Mouse (Mus musculus): ENCODE data around the gene Sema4c. TPM values are rescaled to one million over a fixed set of nuclear protein-coding genes. Genes with fewer than 3 reads are reported as not detected.

Gene Sema4c
- total and polyA plus RNA-seq, 3 experiments, result 0.70 to 3.4 (median 1.5) TPM

DNA sequence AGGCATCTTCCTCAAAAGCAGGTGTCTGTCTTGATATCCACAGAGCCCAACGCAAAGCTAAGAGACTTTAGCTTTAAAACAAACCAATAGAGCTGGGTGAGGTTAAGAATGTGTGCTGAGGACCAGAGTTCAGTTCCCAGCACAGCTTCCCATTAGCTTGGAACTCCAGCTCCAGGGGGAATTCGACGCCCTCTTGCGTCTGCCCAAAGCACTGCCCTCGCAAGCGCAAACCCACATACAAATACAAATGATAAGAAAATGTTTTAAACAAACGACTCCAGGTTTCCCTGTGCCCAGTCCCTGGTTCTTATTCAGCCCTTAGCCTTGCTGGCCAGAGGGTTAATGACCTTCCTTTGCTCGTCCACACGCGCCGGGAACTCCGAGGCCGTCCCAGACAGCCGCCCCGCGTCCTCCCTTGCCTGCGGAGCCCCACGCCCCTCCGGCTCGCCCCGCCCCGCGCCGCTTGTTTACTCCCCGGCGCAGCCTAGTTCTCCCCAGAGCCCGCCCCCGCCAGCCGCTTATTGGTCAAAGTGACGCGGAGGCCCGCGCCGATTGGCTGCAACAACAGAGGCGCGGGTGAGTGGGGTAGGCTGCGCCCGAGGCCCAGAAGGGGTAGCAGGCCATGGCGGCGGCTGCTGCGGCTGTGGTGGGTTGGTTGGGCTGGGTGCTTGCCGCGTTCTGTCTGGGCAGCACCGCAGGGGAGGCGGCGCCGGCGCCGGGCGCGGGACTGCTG lies 46.7 kb downstream of the Sema4c start, which contains the start of gene Cnnm3:
TSS of gene Cnnm3 (plus strand) at position 579 of the 733 bp plus-strand sequence.
- dilution Hi-C loops (cut with MboI; ENCODE audit: extremely low pct_ligation_motif_present, extremely low pct_unique_long_range_greater_than_20kb, low sequenced_read_pairs) (no loop called here), in situ Hi-C loops (cut with MboI; ENCODE audit: low pct_ligation_motif_present, low pct_unique_long_range_greater_than_20kb, low sequenced_read_pairs) (no loop called here)
- Histone ChIP-seq H3K4me2 (ENCODE audit: insufficient read depth, low read depth, poor library complexity, severe bottlenecking) (peak within 1 kb of the TSS; percentile 89), H3K27ac (ENCODE audit: insufficient read depth, low read depth) (peak within 1 kb of the TSS; percentile 19; the same call in 1 of the 2 replicates), H3K27me3 (replicated peaks) (no peaks in the 10 kb centered on the region), H3K4me3 (replicated peaks in 1 of 3; ENCODE audit: low read depth in 2 of 3, low read length in 2 of 3, poor library complexity in 1 of 3) (peak within 1 kb of the TSS; percentile 80 to 99 (median 94)), H3K36me3 (replicated peaks in 1 of 2; ENCODE audit: control insufficient read depth in 1 of 2, insufficient read depth in 1 of 2, low read length in 1 of 2) (peaks cover 4 to 30% of the 10 kb centered on the region in 2 experiments), H3K4me1 (ENCODE audit: control insufficient read depth in 1 of 2, insufficient read depth in 2 of 2) (peaks cover 12 to 41% of the 10 kb centered on the region in 2 experiments), H3K9ac (ENCODE audit: insufficient read depth, low read depth) (peak within 1 kb of the TSS; percentile 85), H3K9me3 (replicated peaks; ENCODE audit: low read length) (no peaks in the 10 kb centered on the region), H3K79me2 (replicated peaks; ENCODE audit: control insufficient read depth, extremely low read depth, insufficient read depth, poor library complexity, severe bottlenecking) (no peaks in the 10 kb centered on the region)
- TF ChIP-seq HCFC1 (IDR thresholded peaks at IDR 0.05; ENCODE audit: low read depth, low read length) (peak; percentile 80), IRF4 (IDR thresholded peaks at IDR 0.05; ENCODE audit: low read depth, low read length) (peak; percentile 13; the same call in 1 of the 2 replicates), NELFE (IDR thresholded peaks at IDR 0.05; ENCODE audit: low read depth, low read length) (peak; percentile 49; the same call in 1 of the 2 replicates), GABPA (IDR thresholded peaks at IDR 0.05; ENCODE audit: insufficient replicate concordance, low read depth, low read length) (no peak), MEF2A (IDR thresholded peaks at IDR 0.05; ENCODE audit: borderline replicate concordance, low read depth, low read length) (no peak), TCF12 (IDR thresholded peaks at IDR 0.05; ENCODE audit: low read depth, low read length) (peak; percentile 72), USF1 (IDR thresholded peaks at IDR 0.05; ENCODE audit: low read depth, low read length) (no peak), EP300 (IDR thresholded peaks at IDR 0.05; ENCODE audit: low read length) (no peak), CTCF (conservative IDR thresholded peaks at IDR 0.05 in 1 of 2, IDR thresholded peaks at IDR 0.05 in 1 of 2; ENCODE audit: low read depth in 2 of 2, low read length in 2 of 2) (peak in 1 of 2 experiments; percentile 55; a peak in 2 of 4 replicates), UBTF (IDR thresholded peaks at IDR 0.05; ENCODE audit: low read depth, low read length) (no peak), POLR2A (IDR thresholded peaks at IDR 0.05; ENCODE audit: low read depth, low read length) (peak; percentile 77), JUN (IDR thresholded peaks at IDR 0.05; ENCODE audit: insufficient read depth, low read depth, low read length) (no peak), ZMIZ1 (IDR thresholded peaks at IDR 0.05; ENCODE audit: low read depth, low read length) (0 out of 2 replicates have a peak, but pooled peaks have one; percentile 29), SMC3 (IDR thresholded peaks at IDR 0.05; ENCODE audit: low read depth, low read length) (no peak), MXI1 (IDR thresholded peaks at IDR 0.05; ENCODE audit: low read depth, low read length) (peak; percentile 77), USF2 (conservative IDR thresholded peaks at IDR 0.05; ENCODE audit: low read depth, low read length) (no peak), POLR2AphosphoS2 (IDR thresholded peaks at IDR 0.05; ENCODE audit: low read depth, low read length) (no peak), KAT2A (IDR thresholded peaks at IDR 0.05; ENCODE audit: insufficient replicate concordance, low read length) (peak; percentile 50; the same call in 1 of the 2 replicates), PAX5 (IDR thresholded peaks at IDR 0.05; ENCODE audit: low read length) (no peak), ZKSCAN1 (IDR thresholded peaks at IDR 0.05; ENCODE audit: borderline replicate concordance, low read depth, low read length) (no peak), ETS1 (conservative IDR thresholded peaks at IDR 0.05; ENCODE audit: low read depth, low read length) (no peak), SIN3A (IDR thresholded peaks at IDR 0.05; ENCODE audit: low read length) (peak; percentile 87), RAD21 (IDR thresholded peaks at IDR 0.05; ENCODE audit: low read depth, low read length) (no peak), E2F4 (IDR thresholded peaks at IDR 0.05; ENCODE audit: insufficient replicate concordance, low read depth, low read length) (no peak), ZNF384 (IDR thresholded peaks at IDR 0.05; ENCODE audit: low read depth, low read length) (no peak), CHD2 (IDR thresholded peaks at IDR 0.05; ENCODE audit: low read length) (peak; percentile 91), MAX (IDR thresholded peaks at IDR 0.05; ENCODE audit: low read length) (no peak), ELF1 (IDR thresholded peaks at IDR 0.05; ENCODE audit: low read depth, low read length) (peak; percentile 47), CHD1 (IDR thresholded peaks at IDR 0.05; ENCODE audit: low read depth, low read length) (no peak), ZC3H11A (IDR thresholded peaks at IDR 0.05; ENCODE audit: low read depth, low read length) (no peak), BHLHE40 (IDR thresholded peaks at IDR 0.05; ENCODE audit: low read depth, low read length) (no peak), MAZ (IDR thresholded peaks at IDR 0.05; ENCODE audit: low read depth, low read length) (peak; percentile 50; the same call in 1 of the 2 replicates), MYC (IDR thresholded peaks at IDR 0.05; ENCODE audit: low read depth, low read length) (no peak), TBP (conservative IDR thresholded peaks at IDR 0.05; ENCODE audit: low read depth, low read length) (no peak), JUND (conservative IDR thresholded peaks at IDR 0.05; ENCODE audit: low read depth, low read length) (no peak), RCOR1 (conservative IDR thresholded peaks at IDR 0.05; ENCODE audit: low read depth, low read length) (no peak), MAFK (IDR thresholded peaks at IDR 0.05; ENCODE audit: insufficient replicate concordance, low read length) (no peak), NRF1 (IDR thresholded peaks at IDR 0.05; ENCODE audit: low read depth, low read length) (no peak)
- peak; percentile 93 for DNase-seq (ENCODE audit: extremely low read depth)

Measured in CH12.LX (cell line).